Mouse (Mus musculus): Measurements from ENCODE around the gene Fbxo17.

Fbxo17 gene

DNA sequence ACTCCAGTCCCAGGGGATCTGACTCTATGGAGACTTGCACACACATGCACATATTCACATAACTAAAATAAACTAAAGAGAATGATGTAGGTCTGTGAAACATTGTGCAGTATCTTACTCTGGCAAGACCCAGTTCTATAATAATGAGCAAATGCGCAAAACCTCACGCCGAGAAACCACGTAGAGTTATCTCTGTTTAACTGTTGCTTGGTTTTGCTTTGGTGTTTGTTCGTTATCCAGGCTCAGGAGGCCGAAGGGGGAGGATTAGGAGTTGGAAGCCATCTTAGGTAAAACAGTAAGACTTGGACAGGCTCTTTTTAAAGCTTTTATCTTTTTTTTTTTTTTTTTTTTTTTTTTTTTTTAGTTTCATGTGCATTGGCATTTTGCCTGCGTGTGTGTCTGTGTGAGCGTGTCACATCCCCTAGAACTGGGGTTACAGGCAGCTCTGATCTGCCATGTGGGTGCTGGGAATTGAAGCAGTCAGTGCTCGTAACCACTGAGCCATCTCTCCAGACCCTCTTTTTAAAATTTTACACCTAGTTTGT is 52.9 kb downstream of the Fbxo17 start:
- no peak for DNase-seq

DNA sequence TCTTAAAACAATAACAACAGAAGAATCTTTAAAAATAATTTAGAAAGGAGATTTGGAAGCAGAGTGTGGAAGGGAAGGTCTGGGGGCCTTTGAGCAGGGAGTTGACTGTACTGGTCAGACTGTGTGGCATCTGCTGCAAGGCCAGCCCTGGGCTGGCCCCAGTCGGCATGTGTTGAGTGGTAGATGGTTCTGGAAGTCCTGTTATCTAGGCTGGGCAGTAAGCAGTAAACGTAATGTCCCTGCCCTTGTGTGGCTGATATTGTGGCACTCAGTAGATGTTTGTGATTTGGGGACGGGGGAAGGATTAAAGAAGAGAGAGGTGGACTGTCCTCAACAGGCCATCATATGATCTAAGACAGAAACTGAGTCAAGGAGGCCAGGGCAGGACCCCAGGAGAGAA is 53.7 kb downstream of the Fbxo17 start:
- no peak for DNase-seq

DNA sequence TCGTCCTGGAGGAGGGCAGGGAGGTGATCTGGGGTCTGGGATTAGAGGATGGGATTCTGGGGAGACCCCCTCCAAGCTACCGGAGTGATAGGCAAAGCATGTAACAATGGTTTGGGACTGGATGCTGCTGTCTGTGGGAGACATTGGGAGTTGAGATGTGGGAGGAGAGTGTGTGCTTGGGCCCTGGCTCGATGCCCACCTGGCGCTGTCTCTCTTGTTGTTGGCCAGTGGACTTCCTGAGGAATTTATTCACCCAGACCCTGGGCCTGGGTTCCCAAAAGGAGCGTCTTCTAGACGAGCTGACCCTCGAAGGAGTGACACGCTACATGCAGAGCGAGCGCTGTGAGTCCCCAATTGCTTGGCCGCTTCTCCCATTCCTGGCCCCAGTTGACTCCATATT is 55.3 kb downstream of the Fbxo17 start:
- DNase-seq: peak; percentile 46 to 48

DNA sequence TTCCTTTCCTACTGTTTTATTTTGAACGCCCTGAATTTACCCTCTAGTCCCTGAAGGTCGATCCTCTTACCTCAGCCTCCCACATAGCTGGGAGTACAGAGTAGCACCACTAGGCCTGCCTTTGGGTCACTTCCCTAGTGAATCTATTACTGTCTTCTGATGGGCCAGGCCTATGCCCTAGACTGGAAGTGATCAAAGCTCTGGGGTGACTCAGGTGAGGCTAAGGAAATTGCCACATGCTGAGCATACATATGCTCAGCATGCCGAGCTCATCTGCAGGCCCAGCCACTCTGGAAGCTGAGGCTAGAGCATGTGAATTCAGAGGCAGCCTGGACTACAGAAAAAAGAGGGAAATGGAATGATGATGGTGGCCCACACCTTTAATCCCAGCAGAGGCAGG is 56.6 kb downstream of the Fbxo17 start:
- no peak for DNase-seq

DNA sequence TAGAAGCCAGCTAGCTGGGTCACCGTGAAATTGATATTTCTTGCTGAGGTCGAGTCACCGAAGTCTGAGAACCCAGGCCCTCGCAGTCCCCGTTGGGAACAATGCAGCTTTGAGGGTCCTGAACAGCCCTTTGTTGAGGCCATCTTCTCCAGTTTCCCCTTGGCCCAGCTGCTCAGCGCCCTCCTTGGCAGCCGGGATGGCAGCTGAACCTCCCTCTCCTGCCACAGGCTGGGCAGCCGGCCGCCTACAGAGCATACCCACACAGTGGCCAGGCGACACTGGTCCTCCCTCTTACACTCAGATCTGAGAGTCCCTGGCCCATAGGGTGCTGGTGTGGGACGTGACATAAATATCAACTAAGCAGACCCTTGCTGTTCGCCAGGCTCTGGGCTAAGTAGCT is 57.6 kb downstream of the Fbxo17 start:
- no peak for DNase-seq

DNA sequence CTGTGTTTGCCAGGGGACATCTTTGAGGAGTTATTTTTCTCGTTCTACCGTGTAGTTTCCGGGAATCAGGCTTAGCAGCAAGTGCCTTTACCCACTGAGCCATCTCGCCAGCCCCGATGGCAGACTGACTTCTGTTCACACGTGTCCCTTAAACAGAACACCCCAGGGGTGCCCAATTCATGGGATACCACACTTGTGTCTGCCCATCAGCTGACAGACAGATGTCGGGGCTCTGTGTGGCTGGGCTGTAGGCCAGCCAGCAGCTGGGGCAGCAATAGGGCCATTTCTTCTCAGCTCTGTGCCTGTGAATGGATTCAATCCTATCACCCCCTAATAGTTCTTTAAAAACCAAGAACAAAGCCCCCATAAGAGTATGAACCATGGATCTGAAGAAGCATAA is 58.5 kb downstream of the Fbxo17 start:
- DNase-seq: no peak

DNA sequence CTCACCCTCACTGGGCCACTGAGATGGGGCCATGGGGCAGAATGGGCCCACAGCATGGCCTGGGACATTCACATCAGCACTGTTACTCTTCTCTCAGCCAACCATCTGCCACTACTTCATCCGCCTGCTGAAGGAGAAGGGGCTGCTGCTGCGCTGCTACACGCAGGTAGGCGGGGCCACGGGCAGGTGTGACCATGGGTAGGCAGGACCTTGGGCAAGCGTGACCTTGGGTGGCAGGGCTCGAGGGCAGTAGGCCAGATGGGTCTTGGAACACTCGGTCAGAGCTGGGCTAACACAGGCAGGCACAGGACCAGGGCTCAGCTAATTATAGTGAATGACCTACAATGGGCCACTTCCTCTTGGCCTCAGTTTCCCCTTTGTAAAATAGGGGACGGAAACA is 62.2 kb downstream of the Fbxo17 start:
- DNase-seq: no peak

DNA sequence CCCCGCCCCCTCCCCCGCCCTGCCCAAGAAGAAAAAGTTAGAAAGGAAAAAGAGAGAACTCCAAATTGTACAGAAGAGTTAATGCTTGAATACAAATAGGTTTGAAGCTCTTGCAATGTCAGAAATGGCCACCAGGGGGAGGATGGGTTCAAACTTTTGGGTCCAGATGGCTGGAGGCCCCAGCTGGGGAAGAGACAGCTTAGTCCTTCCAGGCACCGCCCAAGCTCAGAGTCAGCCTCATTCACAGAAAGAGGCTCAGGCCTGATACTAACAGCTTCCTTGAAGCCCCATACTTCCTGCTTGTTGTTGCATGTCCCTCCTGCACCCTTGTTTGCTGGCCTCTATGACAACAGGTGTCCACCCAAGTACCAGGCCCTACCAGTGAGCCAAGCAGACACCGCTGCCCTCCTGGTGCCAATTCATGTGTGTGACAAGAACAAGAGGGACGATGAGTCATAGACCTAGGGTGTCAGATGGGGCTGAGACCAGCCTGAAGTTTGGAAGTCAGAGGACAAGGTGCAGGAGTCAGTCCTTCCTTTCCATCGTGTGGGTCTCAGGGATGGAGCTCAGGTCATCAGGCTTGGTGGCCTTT is 63.6 kb downstream of the Fbxo17 start:
- DNase-seq: peak; percentile 93 to 94

DNA sequence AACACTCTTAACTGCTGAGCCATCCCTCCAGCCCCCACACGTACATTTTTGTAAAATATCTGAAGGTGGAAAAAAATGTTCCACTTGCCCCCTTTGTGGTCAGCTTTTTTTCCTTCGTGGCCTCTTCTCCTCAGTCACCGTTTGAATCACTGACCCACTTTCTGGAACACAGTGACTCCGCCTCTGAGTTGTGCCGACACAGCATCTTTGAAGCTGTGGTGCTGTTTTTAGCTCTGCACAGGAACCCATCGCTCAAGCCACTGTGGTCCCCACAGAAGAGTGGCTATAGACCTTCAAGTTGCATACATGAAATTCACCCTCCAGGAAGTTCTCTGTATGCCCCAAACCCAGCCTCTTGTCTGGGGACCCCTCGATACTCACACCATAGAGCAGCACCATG is 64.3 kb downstream of the Fbxo17 start:
- DNase-seq: no peak

DNA sequence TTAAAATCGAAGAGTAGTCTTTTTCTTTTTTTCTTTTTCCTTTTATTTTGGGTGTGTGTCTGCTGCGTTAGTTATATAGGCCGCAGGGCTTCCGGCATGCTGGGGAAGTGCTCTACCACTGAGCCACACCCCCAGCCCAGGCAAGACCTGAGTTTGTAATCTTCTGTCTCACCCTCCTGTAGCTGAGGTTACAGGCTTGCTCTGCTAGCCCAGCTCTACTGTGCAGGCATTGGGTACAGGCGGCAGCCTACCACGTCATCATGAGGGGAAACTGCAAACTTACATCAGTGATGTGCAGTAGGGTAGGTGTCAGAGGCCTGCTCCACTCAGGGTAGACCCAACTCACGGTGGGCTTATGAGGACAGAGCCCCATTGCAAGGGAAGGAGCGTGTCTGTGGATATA is 64.7 kb downstream of the Fbxo17 start:
- DNase-seq: no peak

DNA sequence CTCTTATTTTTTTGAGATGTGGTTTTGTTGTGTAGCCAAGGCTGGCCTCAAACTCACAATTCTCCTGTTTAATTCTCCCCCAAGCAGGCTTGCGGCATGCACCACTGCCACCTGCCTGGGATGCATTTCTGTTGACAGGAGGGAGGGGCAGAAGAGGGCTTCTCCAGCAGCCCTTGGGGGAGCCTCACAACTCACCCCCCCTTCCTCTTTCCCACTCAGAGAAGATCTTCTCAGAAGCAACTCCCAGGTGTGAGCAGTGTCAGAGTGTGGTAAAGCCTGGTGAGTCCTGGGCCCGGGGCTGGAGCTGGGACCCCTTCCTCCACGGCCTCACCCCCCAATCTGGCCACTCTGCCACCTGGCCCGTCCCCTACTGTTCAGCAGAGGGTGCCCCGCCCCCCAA is 68.6 kb downstream of the Fbxo17 start:
- DNase-seq: no peak
